Mouse (Mus musculus): ENCODE results near the gene Dpp8. TPM values are rescaled to one million over a fixed set of nuclear protein-coding genes. Genes with fewer than 3 reads are reported as not detected.
"Not testable (repeated sequence)": the region's sequence is repeated elsewhere in the genome, so short reads cannot be mapped to it uniquely, and the experiment has no call there.

Dpp8 gene
- total RNA-seq (2021) = 100 to 1,000 TPM; 166 to 172 TPM
- long read RNA-seq, experiment 1, full-length matches to known transcripts = 34 of 48 reads
- long read RNA-seq, experiment 1, partial matches to known transcripts = 4 of 48 reads
- long read RNA-seq, experiment 1, other reads (novel, unspliced or antisense) = 10 of 48 reads
- long read RNA-seq, experiment 2, full-length matches to known transcripts = 20 of 35 reads
- long read RNA-seq, experiment 2, partial matches to known transcripts = 3 of 35 reads
- long read RNA-seq, experiment 2, other reads (novel, unspliced or antisense) = 12 of 35 reads

DNA sequence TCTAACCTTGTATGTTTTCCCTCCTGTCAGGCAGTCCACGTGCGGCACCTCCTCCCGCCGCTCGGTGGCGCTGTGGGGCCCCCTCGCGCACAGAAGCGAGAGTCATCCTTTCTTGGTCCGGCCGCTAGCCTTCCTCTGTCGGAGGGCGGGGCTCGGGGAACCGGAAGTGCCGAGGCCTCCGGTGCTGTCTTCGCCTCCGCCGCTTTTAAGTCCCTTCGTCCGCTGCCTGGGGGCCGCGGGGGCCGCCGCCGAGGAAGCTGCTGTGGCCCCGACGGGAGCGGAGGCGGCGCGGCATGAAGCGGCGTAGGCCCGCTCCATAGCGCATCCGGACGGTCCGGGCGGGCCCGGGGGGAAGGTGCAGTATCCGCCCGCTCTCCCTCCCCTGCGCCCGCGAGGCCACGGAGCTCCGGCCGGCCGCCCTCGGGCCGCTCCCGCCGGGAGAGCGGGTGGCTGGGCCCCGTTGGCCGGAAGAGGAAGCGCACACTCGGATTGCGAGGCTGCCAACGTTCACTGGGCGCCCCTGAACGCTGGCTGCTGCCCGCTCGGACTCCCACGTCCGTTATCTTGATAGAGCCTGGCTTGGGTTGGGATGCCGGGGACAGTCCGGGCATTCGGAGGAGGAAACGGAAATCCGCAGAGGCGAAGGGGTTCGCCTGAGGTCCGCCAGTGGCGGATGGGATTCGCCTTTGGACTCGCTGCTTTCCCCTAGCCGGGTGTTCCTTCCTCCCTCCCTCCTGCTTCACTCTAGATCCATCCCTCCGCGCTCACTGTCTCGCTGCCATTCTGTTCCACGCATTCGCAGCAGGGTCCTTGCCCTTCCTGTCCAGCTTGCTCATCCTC lies at the start of gene Dpp8:
Gene Dpp8, plus strand, starts transcription at position 146 of the 840 bp plus-strand sequence.
- peak within 1 kb of the TSS; percentile 98 for H3K27ac ChIP-seq
- intact Hi-C loops (cut with DNase I) = loop anchor here (5.0 kb wide), 1 partner anchor 90 kb away; no protein-coding TSS in a partner anchor

DNA sequence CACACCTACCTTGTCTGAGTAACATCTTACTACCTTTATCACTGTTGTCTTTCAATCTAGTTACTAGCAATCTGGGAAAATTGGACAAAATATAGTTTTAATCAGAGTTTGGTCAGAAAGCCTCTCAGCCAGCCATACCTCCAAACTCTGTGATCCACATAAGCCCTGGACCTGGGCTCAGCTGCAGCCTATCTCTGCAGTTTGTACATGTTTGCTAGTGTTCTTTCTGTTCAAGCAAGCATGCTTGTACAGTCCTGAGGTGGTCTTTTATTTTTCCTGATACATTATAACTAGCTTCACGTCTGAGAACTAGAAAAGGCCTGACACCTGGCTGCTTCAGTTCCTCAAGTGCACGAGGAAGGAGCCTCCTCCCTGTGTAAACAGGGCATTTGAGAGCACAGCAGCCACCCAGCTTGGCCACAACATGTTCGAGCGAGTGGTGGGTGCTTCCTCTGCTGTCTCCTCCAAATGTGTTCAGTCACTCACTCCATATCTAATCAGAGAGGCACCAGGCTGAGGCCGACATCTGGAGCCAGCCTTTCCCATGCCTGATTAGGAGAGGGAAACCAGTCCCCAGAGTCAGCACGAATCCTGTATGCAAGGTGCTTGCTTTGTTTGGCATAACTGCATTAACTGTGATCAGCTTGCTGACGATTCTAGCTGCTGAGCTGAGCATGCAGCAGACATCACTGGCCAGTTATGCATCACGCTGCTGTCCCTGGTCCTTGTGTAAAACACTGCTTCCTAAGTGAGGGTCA lies 47.0 kb upstream of the Dpp8 start:
- peak overlapping the region; percentile 50; the same call in 1 of the 2 replicates for H3K27ac ChIP-seq
- intact Hi-C loops (cut with DNase I) = no loop called here
- no peak for TF ChIP-seq CTCF (IDR thresholded peaks at IDR 0.05)
- H3K4me3 ChIP-seq = no peak overlapping the region
- DNase-seq (ENCODE audit: extremely low spot score in 1 of 2, low spot score in 2 of 2) = no peak

More for the DNA sequence above, at the start of gene Dpp8:
- H3K4me3 ChIP-seq = peak within 1 kb of the TSS; percentile 77
- peak; percentile 92 for DNase-seq (ENCODE audit: extremely low spot score in 1 of 2, low spot score in 2 of 2)
- peak; percentile 99 for TF ChIP-seq CTCF (IDR thresholded peaks at IDR 0.05)

DNA sequence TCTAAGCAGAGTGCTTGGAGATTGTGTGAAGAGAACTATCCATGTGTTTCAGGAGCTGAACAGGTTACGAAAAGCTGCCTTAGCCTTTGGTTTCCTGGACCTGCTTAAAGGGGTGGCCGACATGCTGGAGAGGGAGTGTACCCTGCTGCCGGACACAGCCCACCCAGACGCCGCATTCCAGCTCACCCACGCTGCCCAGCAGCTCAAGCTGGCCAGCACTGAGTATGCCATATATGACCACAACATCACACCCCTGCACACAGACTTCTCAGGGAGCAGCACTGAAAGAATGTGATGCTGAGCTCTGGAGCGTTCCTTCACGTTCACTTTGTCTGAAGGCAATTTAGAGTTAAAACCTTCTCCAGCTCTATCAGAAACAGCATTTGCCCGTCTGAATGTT lies 46.4 kb upstream of the Dpp8 start:
- H3K27ac ChIP-seq = peak overlapping the region; percentile 50; the same call in 1 of the 2 replicates
- no peak for TF ChIP-seq CTCF (IDR thresholded peaks at IDR 0.05)
- no peak for DNase-seq (ENCODE audit: extremely low spot score in 1 of 2, low spot score in 2 of 2)
- intact Hi-C loops (cut with DNase I) = no loop called here
- no peak overlapping the region for H3K4me3 ChIP-seq

DNA sequence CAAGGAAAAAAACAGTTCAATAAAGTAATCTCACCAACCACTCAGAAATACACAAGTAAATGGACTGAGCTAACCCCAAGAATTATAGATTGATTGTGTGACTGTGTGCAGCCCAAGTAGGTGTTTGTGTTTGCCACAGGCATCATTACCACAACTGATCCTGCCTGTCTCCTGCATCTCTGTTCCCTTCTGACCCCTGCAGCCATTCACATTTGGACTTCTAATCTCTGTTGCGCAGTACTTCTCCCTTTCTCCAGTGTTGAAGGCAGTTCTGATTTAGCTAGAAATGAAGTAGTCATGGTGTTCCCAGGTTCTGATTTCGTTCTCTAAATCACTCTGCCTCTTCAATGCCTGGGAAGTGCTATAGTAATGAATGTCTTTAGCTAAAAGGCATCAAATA lies 44.6 kb upstream of the Dpp8 start:
- DNase-seq (ENCODE audit: extremely low spot score in 1 of 2, low spot score in 2 of 2) = no peak
- no peak for TF ChIP-seq CTCF (IDR thresholded peaks at IDR 0.05)
- intact Hi-C loops (cut with DNase I) = no loop called here
- H3K4me3 ChIP-seq = no peak overlapping the region
- H3K27ac ChIP-seq = no peak overlapping the region

DNA sequence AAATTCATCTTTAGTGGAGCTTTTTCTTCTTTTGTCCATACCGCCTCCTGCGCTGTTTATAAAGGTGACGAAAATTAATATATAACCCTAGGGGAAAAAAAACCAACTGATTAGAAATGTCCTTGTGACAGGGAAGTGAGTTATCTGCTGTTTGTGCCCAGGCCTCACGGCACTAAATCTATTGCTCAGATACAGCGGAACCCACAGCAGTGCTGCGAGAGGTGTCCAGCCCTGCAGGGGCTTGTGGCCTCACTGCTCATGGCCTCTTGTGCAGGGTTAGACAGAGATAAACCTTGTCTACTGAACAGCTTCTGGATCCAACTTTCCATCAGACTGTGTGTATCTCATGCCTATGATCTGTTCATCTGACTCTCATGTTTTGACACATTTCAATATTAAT lies 43.8 kb upstream of the Dpp8 start:
- no peak overlapping the region for H3K27ac ChIP-seq
- H3K4me3 ChIP-seq = no peak overlapping the region
- no peak for DNase-seq (ENCODE audit: extremely low spot score in 1 of 2, low spot score in 2 of 2)
- no peak for TF ChIP-seq CTCF (IDR thresholded peaks at IDR 0.05)
- intact Hi-C loops (cut with DNase I) = no loop called here

DNA sequence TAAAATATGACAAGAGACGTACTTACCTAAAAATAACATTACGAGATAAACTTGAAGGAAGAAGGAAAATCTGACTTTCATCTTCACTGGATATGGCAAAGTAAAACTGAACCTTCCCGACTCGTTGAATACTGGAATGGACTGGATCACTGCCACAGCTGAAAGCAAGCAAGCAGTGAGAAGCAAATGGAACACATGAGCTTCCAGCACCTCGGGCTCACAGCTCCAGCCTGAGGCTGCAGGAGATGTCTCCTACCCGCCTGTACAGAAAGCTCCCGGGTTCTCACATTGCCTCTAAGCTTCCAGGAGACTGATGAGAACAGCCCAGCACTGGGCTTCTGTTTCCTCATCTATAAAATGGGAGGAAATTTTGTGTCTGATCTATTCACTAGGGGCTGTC lies 41.9 kb upstream of the Dpp8 start:
- DNase-seq (ENCODE audit: extremely low spot score in 1 of 2, low spot score in 2 of 2) = no peak
- Histone ChIP-seq H3K27ac (peak overlapping the region; percentile 51), H3K4me3 (no peak overlapping the region)
- TF ChIP-seq CTCF (IDR thresholded peaks at IDR 0.05) = no peak
- intact Hi-C loops (cut with DNase I) = no loop called here

DNA sequence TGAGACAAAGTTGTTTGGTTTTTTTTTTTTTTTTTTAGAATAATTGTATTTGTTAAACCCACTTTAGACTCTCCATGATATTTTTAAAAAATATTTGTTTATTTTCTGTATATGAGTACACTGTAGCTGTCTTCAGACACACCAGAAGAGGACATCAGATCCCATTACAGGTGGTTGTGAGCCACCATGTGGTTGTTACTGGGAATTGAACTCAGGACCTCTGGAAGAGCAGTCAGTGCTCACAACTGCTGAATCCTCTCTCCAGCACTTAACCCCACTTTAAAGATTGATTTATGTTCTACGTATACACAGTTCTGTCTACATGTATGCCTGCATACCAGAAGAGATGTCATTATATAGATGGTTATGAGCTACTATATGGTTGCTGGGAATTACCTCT lies 36.8 kb upstream of the Dpp8 start:
- intact Hi-C loops (cut with DNase I) = not testable (repeated sequence)

DNA sequence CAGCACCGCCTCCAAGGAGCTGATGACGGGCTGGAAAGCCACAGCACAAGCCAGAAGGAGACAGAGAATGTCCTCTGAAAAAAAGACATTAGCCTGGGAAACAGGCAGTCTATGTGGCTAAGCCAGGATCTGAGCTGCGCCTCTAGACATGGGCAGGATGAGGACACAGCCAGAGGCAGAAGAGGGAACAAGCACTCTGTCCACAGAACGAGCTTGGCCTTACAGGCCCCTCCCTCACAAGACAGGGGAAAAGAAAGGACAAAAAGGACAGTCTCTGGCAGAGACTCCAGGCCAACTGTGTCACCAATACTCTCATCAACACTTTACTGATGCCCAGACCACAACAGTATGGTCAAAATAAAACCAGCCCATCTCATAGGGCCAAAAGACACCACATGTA lies 30.7 kb upstream of the Dpp8 start:
- no peak for TF ChIP-seq CTCF (IDR thresholded peaks at IDR 0.05)
- intact Hi-C loops (cut with DNase I) = no loop called here
- DNase-seq (ENCODE audit: extremely low spot score in 1 of 2, low spot score in 2 of 2) = no peak
- H3K27ac ChIP-seq = peak overlapping the region; percentile 66; the same call in 1 of the 2 replicates
- no peak overlapping the region for H3K4me3 ChIP-seq

More for the DNA sequence above, 36.8 kb upstream of the Dpp8 start:
- TF ChIP-seq CTCF (IDR thresholded peaks at IDR 0.05) = peak; percentile 42
- not testable (repeated sequence) for H3K4me3 ChIP-seq; DNase-seq (ENCODE audit: extremely low spot score in 1 of 2, low spot score in 2 of 2); H3K27ac ChIP-seq

DNA sequence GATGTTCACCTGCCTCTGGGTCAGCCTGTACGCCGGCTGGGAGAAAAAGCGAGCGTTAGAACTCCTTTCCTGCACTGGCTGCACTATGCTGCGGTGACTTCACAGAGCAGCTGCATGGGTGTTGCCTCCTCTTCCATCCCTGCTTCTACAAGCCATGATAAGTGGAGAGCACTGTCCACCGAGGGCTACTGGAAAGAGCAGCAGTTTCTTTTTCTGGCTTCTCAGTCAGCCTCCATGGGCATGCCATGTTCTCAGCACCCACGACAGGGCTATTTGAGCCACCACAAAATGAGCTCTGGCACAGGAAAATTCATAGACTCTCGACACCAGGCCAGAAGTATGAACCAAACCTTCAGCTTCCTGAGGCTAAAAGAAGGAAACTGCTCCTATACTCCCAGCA lies 26.5 kb upstream of the Dpp8 start:
- no peak overlapping the region for H3K4me3 ChIP-seq
- intact Hi-C loops (cut with DNase I) = no loop called here
- no peak for TF ChIP-seq CTCF (IDR thresholded peaks at IDR 0.05)
- H3K27ac ChIP-seq = peak overlapping the region; percentile 66
- DNase-seq (ENCODE audit: extremely low spot score in 1 of 2, low spot score in 2 of 2) = no peak

DNA sequence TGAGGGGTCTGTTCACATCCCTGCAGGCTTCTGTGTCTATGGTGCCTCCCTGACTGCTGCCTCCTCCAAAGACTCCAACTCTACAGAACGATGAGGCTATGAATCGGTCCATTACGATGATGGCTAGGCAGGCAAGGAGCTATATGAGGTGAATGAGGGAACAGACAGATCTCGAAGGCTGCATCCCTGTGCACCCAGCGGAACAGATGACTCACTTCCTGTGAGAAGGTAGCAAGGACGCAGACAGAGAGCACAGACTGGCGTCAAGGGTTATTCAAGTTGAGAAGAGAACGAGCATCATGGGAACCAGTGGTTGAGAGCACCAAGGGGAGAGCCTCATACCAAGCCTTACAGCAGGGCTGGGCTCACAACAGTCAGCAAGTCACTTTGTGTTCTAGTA lies 21.6 kb upstream of the Dpp8 start:
- no peak for TF ChIP-seq CTCF (IDR thresholded peaks at IDR 0.05)
- no peak for DNase-seq (ENCODE audit: extremely low spot score in 1 of 2, low spot score in 2 of 2)
- intact Hi-C loops (cut with DNase I) = no loop called here
- no peak overlapping the region for H3K27ac ChIP-seq
- H3K4me3 ChIP-seq = no peak overlapping the region

DNA sequence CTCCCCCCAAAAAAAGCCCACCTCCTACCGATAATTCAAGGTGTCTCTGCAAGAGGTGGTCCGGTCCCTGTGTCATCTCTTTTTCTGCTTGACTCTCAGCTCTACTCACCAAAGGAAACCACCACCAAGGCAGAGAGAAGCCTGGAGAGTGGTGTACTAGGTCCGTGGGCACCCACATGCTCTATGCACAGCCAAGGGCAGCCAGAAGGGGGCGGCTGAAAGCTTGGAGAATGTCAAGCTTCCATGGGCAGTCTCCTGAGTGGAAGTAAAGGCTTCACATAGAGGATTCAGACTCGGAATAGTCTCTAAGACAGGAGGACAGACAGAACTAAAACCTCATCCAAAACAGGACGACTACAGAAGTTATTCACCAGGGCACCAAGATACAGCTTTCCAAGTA lies 20.9 kb upstream of the Dpp8 start:
- peak; percentile 50 for TF ChIP-seq CTCF (IDR thresholded peaks at IDR 0.05)
- Histone ChIP-seq H3K27ac (no peak overlapping the region), H3K4me3 (no peak overlapping the region)
- no peak for DNase-seq (ENCODE audit: extremely low spot score in 1 of 2, low spot score in 2 of 2)
- intact Hi-C loops (cut with DNase I) = no loop called here

All from left cerebral cortex, adult 2 months (tissue).